Mouse (Mus musculus): Measurements from ENCODE around the gene Zfc3h1. TPM values are rescaled to one million over a fixed set of nuclear protein-coding genes. Genes with fewer than 3 reads are reported as not detected.

The Zfc3h1 gene
- polyA plus RNA-seq, 1 experiment = 46.8 TPM

DNA sequence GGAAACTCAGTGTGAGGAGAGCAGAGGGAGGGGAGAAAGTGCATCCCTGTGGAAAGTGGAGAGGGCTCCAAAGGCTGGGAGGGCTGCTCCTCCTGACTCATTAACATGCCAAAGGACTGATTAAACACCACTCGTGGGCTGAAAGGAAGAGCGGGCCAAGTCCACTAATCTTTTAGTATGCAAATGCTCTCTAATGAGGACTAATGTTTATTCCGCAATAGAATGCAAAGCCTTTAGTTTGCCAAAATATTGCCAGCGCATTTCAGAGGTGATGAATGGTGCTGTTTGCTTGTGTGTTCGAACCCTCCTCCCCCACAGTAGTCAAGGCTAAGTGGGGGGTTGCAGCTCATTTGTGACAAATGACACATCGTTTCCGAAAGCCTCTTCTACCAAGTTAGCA, 84.3 kb downstream of the Zfc3h1 start:
- WGBS = 95% methylated on average over 7 of the region's 7 CpGs
- H3K36me3 ChIP-seq (ENCODE audit: control insufficient read depth, insufficient read depth, low read length) = no peaks in the 10 kb centered on the region
- no peak for DNase-seq
- no peak for TF ChIP-seq POLR2A (IDR thresholded peaks at IDR 0.05; ENCODE audit: control insufficient read depth, extremely low read depth, insufficient read depth, low read length, poor library complexity)
- no peak for TF ChIP-seq CTCF (IDR thresholded peaks at IDR 0.05; ENCODE audit: borderline replicate concordance, control insufficient read depth, extremely low read depth, insufficient read depth, low read length, poor library complexity)
- H3K4me3 ChIP-seq (ENCODE audit: control insufficient read depth, insufficient read depth, low read length) = no peak overlapping the region
- H3K4me1 ChIP-seq (replicated peaks; ENCODE audit: control insufficient read depth, insufficient read depth, low read length) = no peaks in the 10 kb centered on the region
- H3K27ac ChIP-seq (ENCODE audit: control insufficient read depth, insufficient read depth, low read length) = no peak overlapping the region
- H3K27me3 ChIP-seq (ENCODE audit: control insufficient read depth, insufficient read depth, low read length) = no peaks in the 10 kb centered on the region

DNA sequence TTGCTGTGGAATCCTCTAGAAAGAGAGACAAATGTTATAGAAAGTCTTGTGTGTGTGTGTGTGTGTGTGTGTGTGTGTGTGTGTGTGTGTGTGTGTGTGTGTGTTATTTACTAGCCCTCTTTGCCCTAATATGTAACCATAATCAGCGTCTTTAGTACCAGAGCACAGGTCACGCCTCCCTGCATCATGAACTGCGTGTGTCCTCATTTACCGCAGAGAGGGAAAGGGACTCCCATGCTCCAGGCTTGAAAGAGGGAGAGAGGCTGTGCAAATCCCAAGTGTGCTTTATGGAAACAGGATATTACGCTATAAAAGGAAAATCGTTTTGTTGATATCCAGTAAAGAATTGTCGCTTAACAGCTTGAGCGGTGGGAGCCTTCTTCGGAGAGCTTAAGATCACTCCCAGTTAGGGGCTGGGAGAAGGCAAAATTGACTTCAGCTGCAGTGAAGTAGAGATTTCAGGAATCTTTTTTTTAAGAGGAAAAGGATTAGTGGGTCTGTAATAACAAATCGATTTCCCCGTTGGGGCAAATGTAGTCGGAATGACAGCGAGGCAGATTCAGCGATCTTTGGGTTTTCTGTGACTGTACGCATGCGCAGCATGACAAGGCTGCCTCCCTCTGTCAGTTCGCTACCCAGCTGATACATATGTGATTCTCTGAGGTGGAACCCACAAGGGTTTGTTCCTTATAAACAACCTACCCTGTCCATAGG, 86.0 kb downstream of the Zfc3h1 start:
- TF ChIP-seq CTCF (IDR thresholded peaks at IDR 0.05; ENCODE audit: borderline replicate concordance, control insufficient read depth, extremely low read depth, insufficient read depth, low read length, poor library complexity) (no peak), POLR2A (IDR thresholded peaks at IDR 0.05; ENCODE audit: control insufficient read depth, extremely low read depth, insufficient read depth, low read length, poor library complexity) (no peak)
- DNase-seq = no peak
- H3K36me3 ChIP-seq (ENCODE audit: control insufficient read depth, insufficient read depth, low read length) = no peaks in the 10 kb centered on the region
- 60% methylated on average over 17 of the region's 17 CpGs for WGBS
- H3K4me3 ChIP-seq (ENCODE audit: control insufficient read depth, insufficient read depth, low read length) = no peak overlapping the region
- no peaks in the 10 kb centered on the region for H3K27me3 ChIP-seq (ENCODE audit: control insufficient read depth, insufficient read depth, low read length)
- no peak overlapping the region for H3K27ac ChIP-seq (ENCODE audit: control insufficient read depth, insufficient read depth, low read length)
- H3K4me1 ChIP-seq (replicated peaks; ENCODE audit: control insufficient read depth, insufficient read depth, low read length) = no peaks in the 10 kb centered on the region

DNA sequence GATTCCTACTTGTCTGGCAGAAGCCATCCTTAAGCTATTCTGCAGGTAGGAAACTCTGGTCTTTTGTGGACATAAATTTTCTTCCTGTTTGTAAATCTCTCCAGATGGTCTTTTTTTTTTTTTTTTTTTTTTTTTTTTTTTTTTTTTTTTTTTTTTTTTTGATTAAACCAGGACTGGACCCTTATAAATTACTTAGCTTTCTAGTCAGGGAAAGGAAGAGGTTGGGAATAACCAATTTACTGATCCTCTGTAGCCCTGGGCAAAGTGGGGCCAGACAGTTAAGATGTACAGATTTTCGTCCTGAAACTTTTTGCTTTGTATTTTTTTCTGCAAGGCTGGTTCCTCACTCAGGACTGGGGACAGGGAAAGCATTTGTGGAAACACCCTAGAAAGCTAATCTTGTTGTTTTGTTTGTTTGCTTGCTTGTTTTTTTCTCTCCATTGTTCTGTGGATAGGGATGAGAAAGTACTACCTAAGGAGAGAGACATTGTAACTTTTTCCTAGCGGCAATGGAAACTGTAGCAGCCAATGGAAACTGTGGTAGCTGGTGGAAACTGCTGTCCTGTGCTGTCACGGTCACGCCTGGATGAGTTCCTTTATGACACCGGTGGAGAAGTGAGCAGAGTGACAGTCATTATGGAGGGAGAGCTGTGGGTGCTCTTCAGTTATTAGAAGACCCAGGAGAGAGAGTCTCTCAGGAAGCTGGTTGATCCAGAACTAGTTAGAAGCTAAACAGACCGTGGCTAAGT, 88.6 kb downstream of the Zfc3h1 start:
- no peak overlapping the region for H3K4me3 ChIP-seq (ENCODE audit: control insufficient read depth, insufficient read depth, low read length)
- WGBS = 86% methylated on average over 6 of the region's 6 CpGs
- no peaks in the 10 kb centered on the region for H3K4me1 ChIP-seq (replicated peaks; ENCODE audit: control insufficient read depth, insufficient read depth, low read length)
- H3K36me3 ChIP-seq (ENCODE audit: control insufficient read depth, insufficient read depth, low read length) = no peaks in the 10 kb centered on the region
- H3K27me3 ChIP-seq (ENCODE audit: control insufficient read depth, insufficient read depth, low read length) = no peaks in the 10 kb centered on the region
- no peak overlapping the region for H3K27ac ChIP-seq (ENCODE audit: control insufficient read depth, insufficient read depth, low read length)
- TF ChIP-seq POLR2A (IDR thresholded peaks at IDR 0.05; ENCODE audit: control insufficient read depth, extremely low read depth, insufficient read depth, low read length, poor library complexity) = no peak
- TF ChIP-seq CTCF (IDR thresholded peaks at IDR 0.05; ENCODE audit: borderline replicate concordance, control insufficient read depth, extremely low read depth, insufficient read depth, low read length, poor library complexity) = no peak
- DNase-seq = no peak

DNA sequence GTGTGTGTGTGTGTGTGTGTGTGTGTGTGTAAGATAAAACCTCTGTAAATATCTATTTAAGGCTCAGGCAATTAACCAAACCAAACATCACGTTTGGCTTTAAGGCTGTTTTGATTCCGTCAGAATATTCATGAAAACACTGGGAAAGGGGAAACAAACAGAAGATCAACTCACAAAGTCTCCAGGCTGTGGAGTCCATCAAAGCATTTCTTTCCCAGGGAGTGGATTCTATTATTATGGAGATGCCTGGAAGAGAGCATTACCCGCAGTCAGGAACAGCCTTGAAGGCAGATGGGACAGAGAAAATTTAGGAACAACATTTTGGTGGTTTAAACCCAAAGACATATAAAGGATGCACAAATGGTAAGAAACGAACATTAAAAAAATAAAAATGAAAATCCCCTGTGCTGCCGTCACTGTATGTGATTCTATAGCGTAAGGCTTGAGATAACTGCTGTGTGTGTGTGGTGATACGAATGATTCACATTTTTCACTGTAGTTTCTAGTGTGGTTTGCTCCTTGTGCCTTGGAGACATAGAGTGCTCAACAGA, 90.3 kb downstream of the Zfc3h1 start:
- 95% methylated on average over 7 of the region's 7 CpGs for WGBS
- H3K27me3 ChIP-seq (ENCODE audit: control insufficient read depth, insufficient read depth, low read length) = no peaks in the 10 kb centered on the region
- no peaks in the 10 kb centered on the region for H3K36me3 ChIP-seq (ENCODE audit: control insufficient read depth, insufficient read depth, low read length)
- no peak overlapping the region for H3K4me3 ChIP-seq (ENCODE audit: control insufficient read depth, insufficient read depth, low read length)
- H3K4me1 ChIP-seq (replicated peaks; ENCODE audit: control insufficient read depth, insufficient read depth, low read length) = no peaks in the 10 kb centered on the region
- DNase-seq = no peak
- H3K27ac ChIP-seq (ENCODE audit: control insufficient read depth, insufficient read depth, low read length) = no peak overlapping the region
- TF ChIP-seq CTCF (IDR thresholded peaks at IDR 0.05; ENCODE audit: borderline replicate concordance, control insufficient read depth, extremely low read depth, insufficient read depth, low read length, poor library complexity) (no peak), POLR2A (IDR thresholded peaks at IDR 0.05; ENCODE audit: control insufficient read depth, extremely low read depth, insufficient read depth, low read length, poor library complexity) (no peak)

DNA sequence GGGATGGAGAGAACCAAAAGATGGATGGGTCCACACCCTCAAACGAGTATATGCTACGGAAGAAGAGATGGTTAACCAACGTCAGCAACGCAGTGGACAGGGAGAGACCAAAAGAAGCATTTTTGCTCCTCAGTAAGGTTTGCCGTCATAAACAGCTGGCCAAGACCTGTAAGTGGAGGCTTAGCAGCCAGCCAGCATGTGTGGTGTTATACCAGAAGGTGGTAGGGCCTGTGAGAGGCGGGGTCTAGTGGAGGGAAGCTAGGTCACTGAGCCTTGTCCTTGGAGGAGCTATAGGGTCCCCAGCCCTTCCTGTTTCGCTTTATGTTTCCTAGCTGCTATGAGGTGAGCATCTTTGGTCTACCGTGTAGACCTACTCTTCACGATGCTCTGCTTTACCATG, 91.7 kb downstream of the Zfc3h1 start:
- TF ChIP-seq CTCF (IDR thresholded peaks at IDR 0.05; ENCODE audit: borderline replicate concordance, control insufficient read depth, extremely low read depth, insufficient read depth, low read length, poor library complexity) = no peak
- no peak for TF ChIP-seq POLR2A (IDR thresholded peaks at IDR 0.05; ENCODE audit: control insufficient read depth, extremely low read depth, insufficient read depth, low read length, poor library complexity)
- no peak for DNase-seq
- WGBS = 95% methylated on average over 9 of the region's 9 CpGs
- Histone ChIP-seq H3K36me3 (ENCODE audit: control insufficient read depth, insufficient read depth, low read length) (no peaks in the 10 kb centered on the region), H3K27me3 (ENCODE audit: control insufficient read depth, insufficient read depth, low read length) (no peaks in the 10 kb centered on the region), H3K4me1 (replicated peaks; ENCODE audit: control insufficient read depth, insufficient read depth, low read length) (no peaks in the 10 kb centered on the region), H3K27ac (ENCODE audit: control insufficient read depth, insufficient read depth, low read length) (no peak overlapping the region), H3K4me3 (ENCODE audit: control insufficient read depth, insufficient read depth, low read length) (no peak overlapping the region)

DNA sequence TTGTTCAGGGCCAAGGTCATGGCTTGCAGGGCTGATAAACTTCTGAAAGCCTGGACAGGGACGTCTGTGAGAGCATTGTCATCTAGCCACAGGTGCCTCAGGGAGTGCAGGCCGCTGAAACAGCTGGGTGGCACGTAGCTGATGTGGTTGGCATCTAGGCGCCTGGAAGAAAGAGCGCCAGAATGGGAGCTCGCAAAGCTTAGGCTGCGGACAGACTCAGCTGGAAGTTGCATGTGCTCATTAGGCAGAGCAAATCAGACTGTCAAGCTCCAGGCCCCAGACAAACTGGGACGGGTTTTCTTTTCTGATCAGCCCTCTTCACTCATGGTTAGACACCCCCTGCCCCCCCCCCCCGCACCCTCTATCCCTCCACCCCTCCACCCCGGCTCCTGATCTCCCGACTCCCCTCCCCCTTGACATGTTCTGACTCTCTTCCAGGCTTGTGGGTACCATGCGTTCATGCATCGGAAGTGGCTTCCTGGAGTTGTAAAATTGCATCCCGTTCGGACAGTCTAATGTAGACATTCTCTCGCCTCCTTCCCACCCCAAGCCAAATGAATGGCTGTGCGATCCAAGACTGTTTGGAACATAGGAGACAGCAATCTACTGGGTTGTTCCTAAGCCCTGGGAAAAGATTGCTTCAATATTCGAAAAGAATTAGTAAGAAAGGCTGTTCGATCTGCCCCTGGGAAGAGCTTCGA, 93.8 kb downstream of the Zfc3h1 start:
- WGBS = 18% methylated on average over 20 of the region's 20 CpGs
- no peak overlapping the region for H3K4me3 ChIP-seq (ENCODE audit: control insufficient read depth, insufficient read depth, low read length)

More for the DNA sequence above, 93.8 kb downstream of the Zfc3h1 start:
- Histone ChIP-seq H3K27ac (ENCODE audit: control insufficient read depth, insufficient read depth, low read length) (no peak overlapping the region), H3K27me3 (ENCODE audit: control insufficient read depth, insufficient read depth, low read length) (no peaks in the 10 kb centered on the region), H3K4me1 (replicated peaks; ENCODE audit: control insufficient read depth, insufficient read depth, low read length) (no peaks in the 10 kb centered on the region), H3K36me3 (ENCODE audit: control insufficient read depth, insufficient read depth, low read length) (no peaks in the 10 kb centered on the region)
- TF ChIP-seq POLR2A (IDR thresholded peaks at IDR 0.05; ENCODE audit: control insufficient read depth, extremely low read depth, insufficient read depth, low read length, poor library complexity) (no peak), CTCF (IDR thresholded peaks at IDR 0.05; ENCODE audit: borderline replicate concordance, control insufficient read depth, extremely low read depth, insufficient read depth, low read length, poor library complexity) (no peak)
- no peak for DNase-seq

Other genes with a start within 250 kb of the Zfc3h1 start
- 0.08 TPM in 1 of 2 replicates, not detected in the other for gene Tph2, start 199.9 kb upstream of the Zfc3h1 start, polyA plus RNA-seq (2012; rRNA removed)
- 7.0 and 8.7 TPM in 2 replicates for gene Tbc1d15, start 133.5 kb upstream of the Zfc3h1 start, polyA plus RNA-seq (2012; rRNA removed)
- 32.4 and 50.0 TPM in 2 replicates for gene Rab21, start 69.4 kb upstream of the Zfc3h1 start, polyA plus RNA-seq (2012; rRNA removed)
- 28.5 and 31.1 TPM in 2 replicates for gene Tmem19, start 22.5 kb upstream of the Zfc3h1 start, polyA plus RNA-seq (2012; rRNA removed)
- gene Thap2, start 516 bp upstream of the Zfc3h1 start, polyA plus RNA-seq (2012; rRNA removed) = 9.1 and 9.8 TPM in 2 replicates
- not detected in 2 replicates for gene A930009A15Rik, start 185.0 kb downstream of the Zfc3h1 start, polyA plus RNA-seq (2012; rRNA removed)
- 0.08 and 0.15 TPM in 2 replicates for gene Lgr5, start 202.8 kb downstream of the Zfc3h1 start, polyA plus RNA-seq (2012; rRNA removed)